Mouse (Mus musculus): ENCODE measurements around the gene Olfr1303.

Olfr1303 gene

DNA sequence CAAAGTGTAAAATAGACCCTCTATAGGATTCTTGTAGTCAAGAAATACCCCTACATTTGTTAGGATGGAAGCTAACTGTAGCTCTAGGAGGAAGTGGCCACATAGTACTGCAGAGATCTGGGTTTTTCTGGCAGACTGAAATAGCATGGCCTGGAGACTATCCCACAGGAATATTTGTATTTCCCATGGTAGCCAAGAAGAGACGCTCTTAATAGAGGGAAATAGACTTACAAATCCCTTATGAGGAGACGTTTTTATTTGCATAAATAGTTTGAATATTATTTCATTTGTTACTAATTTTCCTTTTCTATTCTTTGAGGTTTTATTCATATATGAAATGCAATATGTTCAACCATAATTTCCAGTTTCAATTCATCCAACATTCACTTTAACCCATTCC, at the start of gene Olfr1303:
Gene Olfr1303, minus strand, starts transcription at position 101 of the 400 bp plus-strand sequence.
- no peak for DNase-seq (ENCODE audit: low spot score)

DNA sequence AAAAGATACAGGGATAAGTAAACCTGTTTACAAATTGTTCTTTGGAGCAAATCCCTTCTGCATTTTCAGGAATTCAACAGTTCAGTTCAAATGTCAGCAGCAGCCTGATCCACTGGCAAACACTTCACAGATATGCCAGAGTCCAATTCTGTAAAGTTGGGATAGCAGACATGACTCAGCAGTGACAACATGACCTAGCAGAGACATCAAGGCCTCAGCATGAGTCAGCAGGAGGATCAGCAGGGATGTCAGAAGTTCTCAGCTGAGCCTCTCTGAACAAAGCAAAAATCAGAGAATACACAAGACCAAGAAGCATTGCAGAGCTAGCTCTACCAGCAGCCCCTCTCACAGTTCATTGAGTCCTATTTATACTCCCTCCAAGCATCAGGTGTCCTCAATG, 7.2 kb downstream of the Olfr1303 start:
- DNase-seq (ENCODE audit: low spot score), result no peak

DNA sequence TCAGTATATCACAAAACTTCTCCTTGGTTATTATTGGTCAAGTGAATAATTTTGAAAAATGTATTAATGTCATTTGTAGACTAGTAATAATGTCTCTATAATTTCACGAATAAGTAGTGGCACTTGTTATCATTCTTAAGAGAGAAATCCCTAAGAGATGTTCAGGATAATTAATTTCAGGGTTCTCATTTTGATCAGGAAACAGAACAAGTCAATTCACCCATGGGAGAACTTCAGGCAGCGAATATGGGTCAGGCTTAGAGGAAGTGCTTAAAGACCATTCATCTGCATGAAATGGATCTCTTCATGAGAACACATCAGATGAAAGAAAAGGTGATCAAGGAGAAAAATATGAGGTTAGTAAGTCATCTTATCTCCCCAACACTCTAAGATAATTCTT, 43.0 kb downstream of the Olfr1303 start, which contains the start of gene Olfr1302:
Gene Olfr1302, plus strand, starts transcription at position 301 of the 400 bp plus-strand sequence.
- no peak for DNase-seq (ENCODE audit: low spot score)

Data from ovary, postnatal 10 days (tissue).